Mouse (Mus musculus): ENCODE data around the gene Hspb7. TPM values are rescaled to one million over a fixed set of nuclear protein-coding genes. Genes with fewer than 3 reads are reported as not detected.

The Hspb7 gene
- polyA plus RNA-seq, 1 experiment from 2014 or later, result 2.4 TPM

DNA sequence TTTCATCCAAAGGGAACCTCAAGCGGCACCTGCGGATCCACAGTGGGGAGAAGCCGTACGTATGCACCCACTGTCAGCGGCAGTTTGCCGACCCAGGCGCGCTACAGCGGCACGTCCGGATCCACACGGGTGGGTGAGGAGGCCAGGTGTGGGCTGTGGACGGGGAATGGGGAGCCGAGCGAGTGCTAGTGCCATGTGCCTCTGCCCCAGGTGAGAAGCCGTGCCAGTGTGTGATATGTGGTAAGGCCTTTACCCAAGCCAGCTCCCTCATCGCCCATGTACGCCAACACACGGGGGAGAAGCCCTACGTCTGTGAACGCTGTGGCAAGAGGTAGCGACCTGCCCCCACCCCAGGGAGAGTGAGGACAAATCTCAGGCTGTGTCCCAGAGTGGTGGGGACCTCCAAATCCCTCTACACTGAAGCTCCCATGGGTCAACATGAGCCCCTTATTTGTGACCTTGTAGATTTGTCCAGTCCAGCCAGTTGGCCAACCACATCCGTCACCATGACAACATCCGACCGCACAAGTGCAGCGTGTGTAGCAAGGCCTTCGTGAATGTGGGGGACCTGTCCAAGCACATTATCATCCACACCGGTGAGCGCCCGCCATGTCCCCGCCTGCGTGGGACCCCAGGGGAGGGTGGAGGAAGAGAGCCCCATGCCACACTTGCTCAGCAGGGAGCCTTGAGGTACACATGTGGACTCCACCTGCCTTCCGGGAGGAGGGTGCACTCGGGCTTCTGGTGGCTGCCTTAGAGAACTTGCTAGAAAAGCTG is 45.1 kb downstream of the Hspb7 start:
- H3K9ac ChIP-seq, result no peak overlapping the region
- no peak overlapping the region for H3K4me3 ChIP-seq (replicated peaks)
- no peak overlapping the region for H3K4me2 ChIP-seq
- no peak for ATAC-seq (ENCODE audit: insufficient read depth, low FRiP score, low read depth)
- no peaks in the 10 kb centered on the region for H3K27me3 ChIP-seq (replicated peaks)
- H3K36me3 ChIP-seq, result peaks cover 73% of the 10 kb centered on the region
- H3K4me1 ChIP-seq, result peaks cover 8% of the 10 kb centered on the region; the same call in 1 of the 2 replicates
- WGBS, result 91% methylated on average over 34 of the region's 34 CpGs
- no peak overlapping the region for H3K27ac ChIP-seq
- H3K9me3 ChIP-seq, result no peaks in the 10 kb centered on the region

DNA sequence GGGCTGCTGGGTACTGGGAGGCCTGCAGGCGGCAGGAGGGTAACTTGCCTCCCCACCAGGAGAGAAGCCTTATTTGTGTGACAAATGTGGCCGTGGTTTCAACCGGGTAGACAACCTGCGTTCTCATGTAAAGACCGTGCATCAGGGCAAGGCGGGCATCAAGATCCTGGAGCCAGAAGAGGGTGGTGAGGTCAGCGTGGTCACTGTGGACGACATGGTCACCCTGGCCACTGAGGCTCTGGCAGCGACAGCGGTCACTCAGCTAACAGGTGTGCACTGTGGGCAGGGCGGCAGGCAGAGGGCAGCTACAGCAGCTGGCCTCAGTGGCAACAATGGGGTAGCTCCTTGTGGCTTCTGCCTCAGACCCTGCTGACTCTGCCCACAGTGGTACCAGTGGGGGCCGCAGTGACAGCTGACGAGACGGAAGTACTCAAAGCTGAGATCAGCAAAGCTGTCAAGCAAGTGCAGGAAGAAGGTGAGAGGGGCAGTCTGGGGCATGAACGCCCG is 45.8 kb downstream of the Hspb7 start:
- Histone ChIP-seq H3K27ac (no peak overlapping the region), H3K36me3 (peaks cover 77% of the 10 kb centered on the region), H3K9me3 (no peaks in the 10 kb centered on the region), H3K4me3 (replicated peaks) (no peak overlapping the region), H3K4me1 (peaks cover 7% of the 10 kb centered on the region; the same call in 1 of the 2 replicates), H3K27me3 (replicated peaks) (no peaks in the 10 kb centered on the region), H3K9ac (no peak overlapping the region), H3K4me2 (no peak overlapping the region)
- ATAC-seq (ENCODE audit: insufficient read depth, low FRiP score, low read depth), result no peak
- 89% methylated on average over 16 of the region's 16 CpGs for WGBS

DNA sequence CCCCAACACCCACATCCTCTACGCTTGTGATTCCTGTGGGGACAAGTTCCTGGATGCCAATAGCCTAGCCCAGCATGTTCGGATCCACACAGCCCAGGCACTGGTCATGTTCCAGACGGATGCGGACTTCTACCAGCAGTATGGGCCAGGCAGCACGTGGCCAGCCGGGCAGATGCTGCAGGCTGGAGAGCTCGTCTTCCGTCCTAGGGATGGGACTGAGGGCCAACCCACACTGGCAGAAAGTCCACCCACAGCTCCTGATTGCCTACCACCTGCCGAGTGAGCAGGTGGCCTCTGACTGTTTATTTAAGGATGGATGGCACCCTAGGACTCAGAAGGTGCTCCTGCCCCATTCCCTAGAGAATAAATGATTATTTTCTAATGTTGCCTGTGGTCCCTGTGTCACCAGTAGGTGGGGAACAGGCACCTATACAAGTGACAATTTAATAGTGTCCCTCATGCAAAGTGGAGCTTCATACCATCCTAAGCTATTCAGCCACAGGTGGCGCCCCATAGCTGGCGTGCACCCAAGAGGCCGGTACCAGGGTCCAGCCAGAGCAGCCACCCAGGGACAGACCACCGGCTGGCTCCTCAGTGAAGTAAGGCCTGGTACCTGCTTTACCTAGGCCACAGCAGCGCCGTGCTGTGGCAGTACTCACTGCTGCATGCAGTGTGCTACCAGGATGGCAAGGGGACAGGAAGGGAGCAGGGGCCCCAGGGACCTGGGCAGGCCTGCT is 46.4 kb downstream of the Hspb7 start:
- H3K9me3 ChIP-seq, result no peaks in the 10 kb centered on the region
- 0 out of 2 replicates have a peak, but pooled peaks cover 4% of the 10 kb centered on the region for H3K4me1 ChIP-seq
- 85% methylated on average over 15 of the region's 15 CpGs for WGBS
- H3K9ac ChIP-seq, result no peak overlapping the region
- H3K4me2 ChIP-seq, result no peak overlapping the region
- H3K27me3 ChIP-seq (replicated peaks), result no peaks in the 10 kb centered on the region
- no peak overlapping the region for H3K4me3 ChIP-seq (replicated peaks)
- ATAC-seq (ENCODE audit: insufficient read depth, low FRiP score, low read depth), result no peak
- no peak overlapping the region for H3K27ac ChIP-seq
- H3K36me3 ChIP-seq, result peaks cover 79% of the 10 kb centered on the region

DNA sequence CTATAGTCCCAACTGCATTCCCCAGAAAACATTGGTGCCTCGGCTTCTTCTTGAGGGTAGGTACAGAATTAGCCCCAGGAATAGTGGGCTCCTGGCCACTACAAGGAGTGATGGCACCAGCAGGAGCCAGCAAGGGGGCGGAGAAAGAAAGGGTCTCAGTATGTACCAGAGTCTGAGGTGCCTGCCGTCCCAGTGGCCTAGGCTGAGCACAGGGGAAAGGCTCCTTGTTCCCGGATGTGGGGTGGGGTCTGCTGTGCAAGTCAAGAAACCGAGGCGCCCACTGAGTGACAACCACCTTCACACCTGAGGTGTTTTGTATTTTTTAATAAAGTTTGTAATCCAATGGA is 47.0 kb downstream of the Hspb7 start:
- Histone ChIP-seq H3K9me3 (no peaks in the 10 kb centered on the region), H3K27ac (no peak overlapping the region), H3K27me3 (replicated peaks) (no peaks in the 10 kb centered on the region), H3K36me3 (peaks cover 79% of the 10 kb centered on the region), H3K4me2 (no peak overlapping the region), H3K4me1 (0 out of 2 replicates have a peak, but pooled peaks cover 4% of the 10 kb centered on the region), H3K9ac (no peak overlapping the region), H3K4me3 (replicated peaks) (no peak overlapping the region)
- WGBS, result 76% methylated on average over 6 of the region's 6 CpGs
- ATAC-seq (ENCODE audit: insufficient read depth, low FRiP score, low read depth), result no peak

DNA sequence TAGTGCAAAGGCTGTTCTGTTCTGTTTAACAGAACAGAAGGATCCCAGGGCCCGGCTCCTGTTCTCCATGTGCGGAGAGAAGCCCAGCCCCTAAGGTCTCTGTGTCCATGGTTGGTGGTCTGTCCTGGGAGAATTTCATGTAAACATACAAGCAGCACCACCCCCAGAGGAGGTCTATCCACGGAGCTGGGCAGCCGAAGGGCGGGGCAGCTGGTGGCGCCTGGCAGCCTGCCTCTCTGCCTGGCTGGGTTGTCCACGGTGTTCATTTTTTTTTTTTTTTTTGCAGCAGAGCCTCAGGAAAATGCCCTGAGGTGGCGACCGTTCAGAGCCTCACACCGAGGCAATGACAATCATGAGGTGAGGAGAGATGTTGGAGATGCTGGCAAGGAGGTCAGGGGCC is 48.0 kb downstream of the Hspb7 start:
- Histone ChIP-seq H3K4me3 (replicated peaks) (no peak overlapping the region), H3K27me3 (replicated peaks) (no peaks in the 10 kb centered on the region), H3K9me3 (no peaks in the 10 kb centered on the region), H3K9ac (no peak overlapping the region), H3K36me3 (peaks cover 81% of the 10 kb centered on the region), H3K4me1 (0 out of 2 replicates have a peak, but pooled peaks cover 4% of the 10 kb centered on the region), H3K27ac (peak overlapping the region; percentile 40; the same call in 1 of the 2 replicates), H3K4me2 (no peak overlapping the region)
- ATAC-seq (ENCODE audit: insufficient read depth, low FRiP score, low read depth), result no peak
- WGBS, result 45% methylated on average over 10 of the region's 10 CpGs

DNA sequence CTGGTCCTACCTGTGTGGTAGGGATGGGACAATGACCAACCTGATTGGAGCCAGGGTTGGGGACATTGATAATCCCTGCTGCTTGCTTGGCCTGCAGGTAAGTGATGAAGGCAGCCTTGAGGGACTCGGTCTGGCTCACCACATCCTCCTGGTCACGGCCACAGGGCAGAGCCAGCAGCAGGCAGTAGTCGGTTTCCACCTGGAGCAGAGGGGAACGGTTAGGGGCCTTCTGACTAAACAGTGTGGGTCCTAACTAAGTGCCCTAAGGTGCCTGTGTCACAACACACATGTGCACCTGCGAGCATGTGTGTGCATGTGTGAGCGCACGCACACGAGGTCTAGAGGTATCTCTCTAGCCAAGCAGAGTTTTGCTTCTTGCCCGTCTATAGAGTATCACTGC is 48.8 kb downstream of the Hspb7 start:
- Histone ChIP-seq H3K4me1 (0 out of 2 replicates have a peak, but pooled peaks cover 4% of the 10 kb centered on the region), H3K27me3 (replicated peaks) (no peaks in the 10 kb centered on the region), H3K9ac (no peak overlapping the region), H3K4me3 (replicated peaks) (no peak overlapping the region), H3K36me3 (peaks cover 80% of the 10 kb centered on the region), H3K4me2 (no peak overlapping the region), H3K9me3 (no peaks in the 10 kb centered on the region), H3K27ac (no peak overlapping the region; the same call in 1 of the 2 replicates)
- 90% methylated on average over 9 of the region's 9 CpGs for WGBS
- ATAC-seq (ENCODE audit: insufficient read depth, low FRiP score, low read depth), result no peak

DNA sequence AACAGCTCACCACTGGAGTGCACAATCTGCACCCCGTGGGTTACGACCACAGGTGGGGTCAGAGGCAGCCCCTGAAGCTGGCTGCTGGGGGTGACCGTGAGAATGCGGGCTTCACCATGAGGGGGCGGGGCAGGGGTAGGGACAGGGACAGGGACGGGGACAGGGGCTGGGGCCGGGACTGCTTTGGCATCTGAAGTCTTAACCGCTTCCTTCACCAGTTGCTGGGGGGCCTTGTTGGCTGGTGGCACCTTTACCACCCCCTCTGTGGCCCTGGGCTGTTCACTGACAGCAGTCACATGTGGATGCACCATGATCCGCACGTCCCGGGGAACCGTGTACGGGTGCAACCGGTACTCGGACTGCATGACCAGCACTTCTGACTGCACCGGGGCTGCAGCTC is 50.9 kb downstream of the Hspb7 start:
- no peaks in the 10 kb centered on the region for H3K9me3 ChIP-seq
- 0 out of 2 replicates have a peak, but pooled peaks cover 4% of the 10 kb centered on the region for H3K4me1 ChIP-seq
- WGBS, result 96% methylated on average over 16 of the region's 16 CpGs
- H3K9ac ChIP-seq, result no peak overlapping the region
- no peak for ATAC-seq (ENCODE audit: insufficient read depth, low FRiP score, low read depth)
- H3K27ac ChIP-seq, result no peak overlapping the region
- H3K4me3 ChIP-seq (replicated peaks), result no peak overlapping the region
- H3K4me2 ChIP-seq, result no peak overlapping the region
- no peaks in the 10 kb centered on the region for H3K27me3 ChIP-seq (replicated peaks)
- peaks cover 80% of the 10 kb centered on the region for H3K36me3 ChIP-seq

DNA sequence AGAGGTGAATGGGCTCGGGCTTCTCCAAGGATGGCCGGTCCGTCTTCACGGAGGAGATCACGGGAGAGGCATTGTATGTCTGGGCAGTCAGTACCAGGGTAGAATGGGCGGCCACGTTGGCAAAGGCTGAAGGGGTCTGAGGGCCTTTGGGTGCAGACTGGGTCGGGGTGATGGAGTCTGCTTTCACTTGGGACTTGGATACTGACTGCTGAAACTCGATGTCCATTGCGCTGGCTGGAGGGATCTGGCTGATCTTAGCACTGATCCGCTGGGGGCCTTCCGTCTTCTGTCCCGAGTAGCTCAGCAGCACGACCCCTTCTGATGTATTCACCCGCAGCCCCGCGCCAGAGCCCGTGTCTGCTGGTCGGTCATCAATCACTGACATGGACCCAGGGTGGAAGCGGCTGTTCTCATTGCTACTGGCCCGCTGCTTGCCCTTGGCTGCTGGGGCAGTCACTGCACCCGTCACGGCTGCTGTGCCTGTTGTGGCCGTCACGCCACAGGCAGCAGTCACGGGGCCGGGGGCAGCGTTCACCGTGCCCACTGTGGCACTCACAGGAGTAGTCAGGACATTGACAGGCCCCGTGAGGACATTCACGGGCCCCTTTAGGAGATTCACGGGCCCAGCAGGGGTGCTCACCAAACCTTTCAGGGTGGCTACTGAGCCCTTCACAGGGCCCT is 52.2 kb downstream of the Hspb7 start:
- no peaks in the 10 kb centered on the region for H3K27me3 ChIP-seq (replicated peaks)
- no peaks in the 10 kb centered on the region for H3K9me3 ChIP-seq
- H3K4me2 ChIP-seq, result no peak overlapping the region
- no peak overlapping the region for H3K9ac ChIP-seq
- H3K36me3 ChIP-seq, result peaks cover 80% of the 10 kb centered on the region
- no peak for ATAC-seq (ENCODE audit: insufficient read depth, low FRiP score, low read depth)
- WGBS, result 76% methylated on average over 32 of the region's 32 CpGs
- no peak overlapping the region for H3K27ac ChIP-seq
- H3K4me1 ChIP-seq, result 0 out of 2 replicates have a peak, but pooled peaks cover 4% of the 10 kb centered on the region
- no peak overlapping the region for H3K4me3 ChIP-seq (replicated peaks)

DNA sequence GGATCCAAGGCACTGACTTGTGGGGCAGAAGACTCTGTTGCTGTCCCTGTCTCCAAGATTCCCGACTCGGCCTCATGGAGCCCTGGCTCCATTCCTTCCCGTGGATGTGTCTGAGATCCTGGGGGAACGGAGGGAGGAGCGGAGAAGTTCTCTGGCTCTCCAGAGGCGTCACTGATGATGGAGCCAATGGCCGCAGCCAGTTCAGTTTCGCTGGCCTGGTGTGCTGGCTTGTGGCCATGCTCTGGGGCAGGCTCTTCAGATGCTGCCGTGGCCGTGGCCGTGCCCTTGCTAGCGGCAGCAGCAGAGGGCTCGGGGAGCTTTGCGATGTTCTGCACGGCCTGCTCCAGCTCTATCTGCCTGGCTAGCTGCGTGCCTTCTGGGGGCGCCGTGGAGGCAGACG is 53.9 kb downstream of the Hspb7 start:
- H3K9ac ChIP-seq, result no peak overlapping the region
- no peak overlapping the region for H3K4me3 ChIP-seq (replicated peaks)
- ATAC-seq (ENCODE audit: insufficient read depth, low FRiP score, low read depth), result no peak
- WGBS, result 88% methylated on average over 19 of the region's 19 CpGs
- H3K4me1 ChIP-seq, result no peaks in the 10 kb centered on the region
- no peaks in the 10 kb centered on the region for H3K9me3 ChIP-seq
- no peak overlapping the region for H3K4me2 ChIP-seq
- H3K36me3 ChIP-seq, result peaks cover 83% of the 10 kb centered on the region
- H3K27me3 ChIP-seq (replicated peaks), result no peaks in the 10 kb centered on the region
- no peak overlapping the region for H3K27ac ChIP-seq

All from stomach, embryonic 15.5 days (tissue).